11 mouse cellular contexts compared by ENCODE assay signal in genomic region chr1:58957931-58958330, GRCm38 (mm10). TPM values are rescaled to one million over a fixed set of nuclear protein-coding genes. Genes with fewer than 3 reads are reported as not detected.
DNase-seq lines count a peak whose midpoint lies in the region; ATAC-seq and TF ChIP-seq lines count a peak whose summit lies in the region.
"Had no signal": no experiment of that assay in that cellular context is flagged by ENCODE, and none has a peak within 500 bp of the region (broad histone marks: within the 10 kb centered on the region; RNA-seq: fewer than 3 reads in every experiment).

No protein-coding gene starts in this region.

- no peak for TF ChIP-seq POLR2A in liver, adult 2 months (IDR thresholded peaks at IDR 0.05; ENCODE audit: extremely low read depth, insufficient read depth, low read length)

- peaks cover 98% of the 10 kb centered on the region for H3K4me1 ChIP-seq in erythroblast, embryonic 14.5 days (ENCODE audit: control insufficient read depth)
- peaks cover 22% of the 10 kb centered on the region for H3K4me1 ChIP-seq in liver, adult 2 months (ENCODE audit: control insufficient read depth, insufficient read depth, low read length)
- H3K4me1 ChIP-seq in liver, embryonic 11.5 days (replicated peaks; ENCODE audit: control insufficient read depth, insufficient read depth, low read length) = peaks cover 76% of the 10 kb centered on the region
- peaks cover 91% of the 10 kb centered on the region for H3K4me1 ChIP-seq in liver, embryonic 15.5 days (replicated peaks)

- DNase-seq in liver, adult 2 months (ENCODE audit: extremely low read depth, low read depth, low spot score) = peak; percentile 87
- DNase-seq in liver, embryonic 11.5 days (ENCODE audit: low spot score) = no peak
- DNase-seq in embryo, embryonic 11 days = peak; percentile 52
- no peak for DNase-seq in cerebellum, adult 9-11 months
- no peak for DNase-seq in layer of hippocampus, adult 9-11 months

- H3K27ac ChIP-seq in liver, adult 2 months (replicated peaks; ENCODE audit: insufficient read depth, low read depth, low read length) = 0 out of 2 replicates have a peak overlapping the region, but pooled peaks have one; percentile 3
- no peak overlapping the region for H3K27ac ChIP-seq in liver, embryonic 11.5 days (ENCODE audit: low read depth, low read length)
- peak overlapping the region; percentile 80 for H3K27ac ChIP-seq in liver, embryonic 15.5 days (replicated peaks)
- H3K27ac ChIP-seq: embryonic facial prominence, embryonic 12.5 days; hindbrain, embryonic 14.5 days; midbrain, embryonic 12.5 days had no signal

- H3K27me3 ChIP-seq in erythroblast, embryonic 14.5 days (ENCODE audit: control insufficient read depth) = no peaks in the 10 kb centered on the region
- H3K27me3 ChIP-seq in liver, adult 2 months (ENCODE audit: control insufficient read depth, insufficient read depth, low read length) = no peaks in the 10 kb centered on the region
- no peaks in the 10 kb centered on the region for H3K27me3 ChIP-seq in liver, embryonic 11.5 days (replicated peaks; ENCODE audit: control insufficient read depth, insufficient read depth, low read length)
- H3K27me3 ChIP-seq in liver, embryonic 15.5 days = no peaks in the 10 kb centered on the region
- H3K27me3 ChIP-seq: embryonic facial prominence, embryonic 12.5 days; midbrain, embryonic 12.5 days had no signal

- H3K79me2 ChIP-seq in liver, adult 2 months (ENCODE audit: control insufficient read depth, insufficient read depth, low read length) = peaks cover 16% of the 10 kb centered on the region; the same call in 1 of the 2 replicates

- H3K4me3 ChIP-seq in erythroblast, embryonic 14.5 days (replicated peaks) = peak overlapping the region; percentile 39
- H3K4me3 ChIP-seq in liver, adult 2 months (ENCODE audit: insufficient read depth, low read depth, low read length) = no peak overlapping the region
- H3K4me3 ChIP-seq in liver, embryonic 11.5 days (ENCODE audit: low read depth, low read length) = no peak overlapping the region
- H3K4me3 ChIP-seq in liver, embryonic 15.5 days (replicated peaks) = no peak overlapping the region
- H3K4me3 ChIP-seq: embryonic facial prominence, embryonic 12.5 days; midbrain, embryonic 12.5 days had no signal

- H3K36me3 ChIP-seq in erythroblast, embryonic 14.5 days (ENCODE audit: control insufficient read depth) = peaks cover 90% of the 10 kb centered on the region
- H3K36me3 ChIP-seq in liver, adult 2 months (ENCODE audit: control insufficient read depth, insufficient read depth, low read length) = no peaks in the 10 kb centered on the region
- no peaks in the 10 kb centered on the region for H3K36me3 ChIP-seq in liver, embryonic 11.5 days (ENCODE audit: control insufficient read depth, insufficient read depth, low read length)
- H3K36me3 ChIP-seq in liver, embryonic 15.5 days (replicated peaks) = peaks cover 24% of the 10 kb centered on the region
- H3K36me3 ChIP-seq: embryonic facial prominence, embryonic 12.5 days; midbrain, embryonic 12.5 days had no signal

- no peak overlapping the region for H3K4me2 ChIP-seq in liver, embryonic 11.5 days
- peak overlapping the region; percentile 45 for H3K4me2 ChIP-seq in liver, embryonic 15.5 days
- H3K4me2 ChIP-seq: embryonic facial prominence, embryonic 12.5 days; hindbrain, embryonic 14.5 days; midbrain, embryonic 12.5 days had no signal

- 0 out of 2 replicates have a peak overlapping the region, but pooled peaks have one; percentile 10 for H3K9ac ChIP-seq in liver, adult 2 months (ENCODE audit: low read depth, low read length)
- H3K9ac ChIP-seq in liver, embryonic 11.5 days (ENCODE audit: low read depth, low read length) = no peak overlapping the region
- H3K9ac ChIP-seq in liver, embryonic 15.5 days = peak overlapping the region; percentile 44; the same call in 1 of the 2 replicates
- H3K9ac ChIP-seq: embryonic facial prominence, embryonic 12.5 days; hindbrain, embryonic 14.5 days; midbrain, embryonic 12.5 days had no signal

- no peaks in the 10 kb centered on the region for H3K9me3 ChIP-seq in erythroblast, embryonic 14.5 days (ENCODE audit: control insufficient read depth, low read length)
- H3K9me3 ChIP-seq in liver, embryonic 11.5 days (ENCODE audit: control insufficient read depth, low read length) = no peaks in the 10 kb centered on the region
- no peaks in the 10 kb centered on the region for H3K9me3 ChIP-seq in liver, embryonic 15.5 days (replicated peaks)
- H3K9me3 ChIP-seq: embryonic facial prominence, embryonic 12.5 days; midbrain, embryonic 12.5 days had no signal

- 0 out of 2 replicates have a peak, but pooled peaks have one; percentile 8 for TF ChIP-seq CTCF in liver, adult 2 months (IDR thresholded peaks at IDR 0.05; ENCODE audit: low read depth, low read length)

- ATAC-seq in erythroblast, adult 5-6 weeks (replicated peaks; ENCODE audit: low FRiP score, poor library complexity, severe bottlenecking) = no peak
- no peak for ATAC-seq in liver, embryonic 11.5 days (replicated peaks; ENCODE audit: low FRiP score)
- ATAC-seq in liver, embryonic 15.5 days (ENCODE audit: insufficient read depth) = no peak

- 24% methylated on average over 2 of the region's 2 CpGs for WGBS in liver, adult 2 months
- WGBS in liver, embryonic 11.5 days = 70% methylated on average over 2 of the region's 2 CpGs
- 58% methylated on average over 2 of the region's 2 CpGs for WGBS in liver, embryonic 15.5 days (ENCODE audit: insufficient replicate concordance)

RNA-seq across cellular contexts. Expression of gene Trak2, which starts 15.3 kb away (rescaled TPM):
- polyA plus RNA-seq in erythroblast, embryonic 14.5 days (2012) = 54.9 and 57.2 TPM in 2 replicates
- 1,139 and 1,320 TPM in 2 replicates for total RNA-seq in erythroblast, adult 5-6 weeks (2015; ENCODE audit: low replicate concordance)
- 1,424 and 1,593 TPM in 2 replicates for total RNA-seq in erythroblast, adult 5-6 weeks (2017; ENCODE audit: low replicate concordance)
- total RNA-seq in liver, adult 2 months (2014; rRNA removed) = 9.1 and 9.7 TPM in 2 replicates
- polyA plus RNA-seq in liver, adult 2 months (2012; rRNA removed) = 5.5 and 8.6 TPM in 2 replicates
- polyA plus RNA-seq in liver, embryonic 11.5 days (2014; fragmentation: Nextera tagmentation; extraction: Ambion mirVana) = 24.0 and 26.1 TPM in 2 replicates
- polyA plus RNA-seq in liver, embryonic 15.5 days (2015; fragmentation: Nextera tagmentation; extraction: Ambion mirVana) = 53.1 and 57.4 TPM in 2 replicates

RNA-seq across cellular contexts. Expression of gene Stradb, which starts 15.4 kb away (rescaled TPM):
- polyA plus RNA-seq in erythroblast, embryonic 14.5 days (2012) = 2.2 and 2.5 TPM in 2 replicates
- total RNA-seq in erythroblast, adult 5-6 weeks (2015; ENCODE audit: low replicate concordance) = 256 and 272 TPM in 2 replicates
- total RNA-seq in erythroblast, adult 5-6 weeks (2017; ENCODE audit: low replicate concordance) = 236 and 255 TPM in 2 replicates
- 16.3 and 22.6 TPM in 2 replicates for total RNA-seq in liver, adult 2 months (2014; rRNA removed)
- 18.2 and 18.6 TPM in 2 replicates for polyA plus RNA-seq in liver, adult 2 months (2012; rRNA removed)
- polyA plus RNA-seq in liver, embryonic 11.5 days (2014; fragmentation: Nextera tagmentation; extraction: Ambion mirVana) = 28.0 and 35.7 TPM in 2 replicates
- 48.9 and 51.7 TPM in 2 replicates for polyA plus RNA-seq in liver, embryonic 15.5 days (2015; fragmentation: Nextera tagmentation; extraction: Ambion mirVana)

Comparison
In these comparisons a context has a peak if more than half of its experiments do, and no peak if none do; other contexts are left out.
1. DNase-seq: peak in liver, adult 2 months (single experiment) and embryo, embryonic 11 days (single experiment); none in liver, embryonic 11.5 days (single experiment), cerebellum, adult 9-11 months (single experiment) and layer of hippocampus, adult 9-11 months (single experiment).